Mouse (Mus musculus) neutrophil, adult 5-6 weeks (primary cell): ENCODE data around the gene Snw1. TPM values are rescaled to one million over a fixed set of nuclear protein-coding genes. Genes with fewer than 3 reads are reported as not detected.
"Not testable (repeated sequence)": the region's sequence is repeated elsewhere in the genome, so short reads cannot be mapped to it uniquely, and the experiment has no call there.

Experiments
- ATAC-seq: fragments of 151-379, 151-347 bp; 2 replicates; pipeline ENCODE4 v1.8.0; 2017; ENCODE audit warnings: mild to moderate bottlenecking, moderate TSS enrichment; ENCODE audit not compliant: insufficient number of reproducible peaks, poor library complexity, low FRiP score, severe bottlenecking; ENCODE audit errors: extremely low read depth
- total RNA-seq: library from RNA; stranded (forward); fragments of 200-1000 nt; gene quantifications from 2 replicates; pipeline ENCODE4 v1.2.3, GENCODE M21; 2017

Snw1 gene
- total RNA-seq: 120 and 127 TPM in 2 replicates

- peak; percentile 94 for ATAC-seq
Observed at GRCm38 (mm10) chr12:87471964-87472786, at the start of gene Snw1. Gene Snw1, minus strand, starts transcription at chr12:87472274.

GRCm38 (mm10) chr12:87519616-87520015, 47.5 kb upstream of the Snw1 start:
- ATAC-seq: not testable (repeated sequence)

GRCm38 (mm10) chr12:87514016-87514415, 41.9 kb upstream of the Snw1 start, which contains the start of gene Gm8300:
Gene Gm8300, plus strand, starts transcription at chr12:87514316.
- ATAC-seq: not testable (repeated sequence)

GRCm38 (mm10) chr12:87494421-87494820, 22.3 kb upstream of the Snw1 start, which contains the start of gene Gm5788:
Gene Gm5788, plus strand, starts transcription at chr12:87494721.
- not testable (repeated sequence) for ATAC-seq

- not testable (repeated sequence) for ATAC-seq
Observed at GRCm38 (mm10) chr12:87488683-87489082, 16.6 kb upstream of the Snw1 start.

- not testable (repeated sequence) for ATAC-seq
Observed at GRCm38 (mm10) chr12:87482482-87482881, 10.4 kb upstream of the Snw1 start.

GRCm38 (mm10) chr12:87474756-87475155, 2.7 kb upstream of the Snw1 start:
- no peak for ATAC-seq

GRCm38 (mm10) chr12:87471421-87471963, 582 bp downstream of the Snw1 start:
- no peak for ATAC-seq

- no peak for ATAC-seq
Observed at GRCm38 (mm10) chr12:87470263-87471136, 1.6 kb downstream of the Snw1 start.

GRCm38 (mm10) chr12:87464678-87465297, 7.3 kb downstream of the Snw1 start:
- ATAC-seq: no peak

- no peak for ATAC-seq
Observed at GRCm38 (mm10) chr12:87449456-87449855, 22.6 kb downstream of the Snw1 start.

- ATAC-seq: no peak
Observed at GRCm38 (mm10) chr12:87444211-87444610, 27.9 kb downstream of the Snw1 start.

- ATAC-seq: peak; percentile 97
Observed at GRCm38 (mm10) chr12:87443700-87444122, 28.4 kb downstream of the Snw1 start, which contains the start of the genes Slirp and Alkbh1. Gene Slirp, plus strand, starts transcription at chr12:87443896. Gene Alkbh1, minus strand, starts transcription at chr12:87444017.

GRCm38 (mm10) chr12:87443115-87443699, 28.9 kb downstream of the Snw1 start:
- ATAC-seq: peak; percentile 20; the same call in 1 of the 2 replicates

GRCm38 (mm10) chr12:87442177-87443114, 29.6 kb downstream of the Snw1 start:
- no peak for ATAC-seq

- no peak for ATAC-seq
Observed at GRCm38 (mm10) chr12:87428885-87429284, 43.2 kb downstream of the Snw1 start.

GRCm38 (mm10) chr12:87428295-87428694, 43.8 kb downstream of the Snw1 start:
- ATAC-seq: no peak
